Mouse (Mus musculus) kidney, postnatal 0 days (tissue): Measurements from ENCODE around the gene Gm10837. TPM values are rescaled to one million over a fixed set of nuclear protein-coding genes. Genes with fewer than 3 reads are reported as not detected.

Source experiments
- ATAC-seq: fragments of 200-750 bp; cut with Nextera tagmentation; replicated peaks from 2 replicates; pipeline ENCODE4 v1.8.0; 2017; ENCODE audit warnings: low read depth, moderate number of reproducible peaks, moderate TSS enrichment, moderate library complexity; ENCODE audit not compliant: low FRiP score
- DNase-seq: peaks from one replicate; pipeline ENCODE4 v3.0.0-alpha.2; 2016; ENCODE audit warnings: low spot score
- H3K27ac ChIP-seq: fragments of 300-500 bp; sonication (generic); 2 replicates; pipeline ENCODE4 v1.5.1; 2014; ENCODE audit warnings: mild to moderate bottlenecking
- H3K27me3 ChIP-seq: fragments of 300-500 bp; sonication (generic); 2 replicates; pipeline ENCODE4 v1.6.1; 2014; ENCODE audit warnings: low read length, mixed read lengths; ENCODE audit not compliant: insufficient read depth
- H3K36me3 ChIP-seq: fragments of 300-500 bp; sonication (generic); 2 replicates; pipeline ENCODE4 v1.6.1; 2014; ENCODE audit warnings: low read length, mixed read lengths; ENCODE audit not compliant: insufficient read depth
- H3K4me1 ChIP-seq: fragments of 300-500 bp; sonication (generic); replicated peaks from 2 replicates; pipeline ENCODE4 v1.6.1; 2014; ENCODE audit warnings: antibody characterized with exemption, low read length, mixed read lengths; ENCODE audit not compliant: insufficient read depth
- H3K4me2 ChIP-seq: fragments of 300-500 bp; sonication (generic); 2 replicates; pipeline ENCODE4 v1.6.1; 2014; ENCODE audit warnings: mild to moderate bottlenecking, low read length, moderate library complexity, mixed read lengths
- H3K4me3 ChIP-seq: fragments of 300-500 bp; sonication (generic); replicated peaks from 2 replicates; pipeline ENCODE4 v1.5.1; 2014; ENCODE audit warnings: low read depth, low read length
- H3K9ac ChIP-seq: fragments of 300-500 bp; sonication (generic); 2 replicates; pipeline ENCODE4 v1.6.1; 2014; ENCODE audit warnings: low read depth, low read length
- H3K9me3 ChIP-seq: fragments of 300-500 bp; sonication (generic); replicated peaks from 2 replicates; pipeline ENCODE4 v1.6.1; 2016; ENCODE audit warnings: low read length, inconsistent platforms, mixed read lengths
- CTCF ChIP-seq: IDR thresholded peaks from 2 replicates; pipeline ENCODE4 v1.5.1; 2016; ENCODE audit warnings: antibody characterized with exemption, low read depth, mild to moderate bottlenecking, moderate library complexity
- WGBS: fragments of 180-500 bp; shearing (Covaris S2); extraction: QIAGEN DNeasy Blood & Tissue Kit; methylation state at CpG from one replicate; pipeline ENCODE4 v1.1.7; 2014; 5-methylcytosine and 5-hydroxymethylcytosine counted together
- polyA plus RNA-seq: library from polyadenylated mRNA; unstranded; fragments of >200 nt; fragmentation: Nextera tagmentation; extraction: Ambion mirVana; gene quantifications from 2 replicates; pipeline ENCODE4 v1.2.1, GENCODE M21; 2015

The Gm10837 gene
- polyA plus RNA-seq, 1 experiment from 2014 or later = not detected

GRCm38 (mm10) chr14:122489686-122490414 lies 536 bp upstream of the Gm10837 start:
- ATAC-seq (no peak), DNase-seq (peak; percentile 36)
- no peak overlapping the region for H3K9ac ChIP-seq
- no peak overlapping the region for H3K27ac ChIP-seq
- H3K4me1 ChIP-seq = peaks cover 4% of the 10 kb centered on the region; the same call in 1 of the 2 replicates
- H3K36me3 ChIP-seq = no peaks in the 10 kb centered on the region
- H3K4me2 ChIP-seq = no peak overlapping the region
- TF ChIP-seq CTCF = no peak
- peaks cover 52% of the 10 kb centered on the region for H3K27me3 ChIP-seq
- 3% methylated on average over 12 of the region's 12 CpGs for WGBS
- H3K9me3 ChIP-seq = no peaks in the 10 kb centered on the region
- no peak overlapping the region for H3K4me3 ChIP-seq

GRCm38 (mm10) chr14:122491521-122491920 lies 1.1 kb downstream of the Gm10837 start:
- 74% methylated on average over 6 of the region's 6 CpGs for WGBS
- Histone ChIP-seq H3K36me3 (no peaks in the 10 kb centered on the region), H3K27ac (no peak overlapping the region), H3K4me3 (no peak overlapping the region), H3K9ac (no peak overlapping the region), H3K27me3 (peaks cover 48% of the 10 kb centered on the region), H3K4me1 (peaks cover 4% of the 10 kb centered on the region; the same call in 1 of the 2 replicates), H3K9me3 (no peaks in the 10 kb centered on the region), H3K4me2 (no peak overlapping the region)
- no peak for TF ChIP-seq CTCF
- ATAC-seq (no peak), DNase-seq (no peak)

- no peak for ATAC-seq
- Histone ChIP-seq H3K36me3 (no peaks in the 10 kb centered on the region), H3K27me3 (peaks cover 44% of the 10 kb centered on the region), H3K4me2 (no peak overlapping the region), H3K27ac (no peak overlapping the region), H3K4me3 (no peak overlapping the region), H3K4me1 (peaks cover 4% of the 10 kb centered on the region; the same call in 1 of the 2 replicates), H3K9me3 (no peaks in the 10 kb centered on the region), H3K9ac (no peak overlapping the region)
- WGBS = 71% methylated on average over 1 of the region's 1 CpGs
- no peak for TF ChIP-seq CTCF
- no peak for DNase-seq
These were observed 1.6 kb downstream of the Gm10837 start for GRCm38 (mm10) chr14:122492015-122492414.

- H3K4me1 ChIP-seq = no peaks in the 10 kb centered on the region
- H3K27ac ChIP-seq = no peak overlapping the region
- H3K27me3 ChIP-seq = no peaks in the 10 kb centered on the region
- ATAC-seq (no peak), DNase-seq (no peak)
- no peaks in the 10 kb centered on the region for H3K9me3 ChIP-seq
- no peak overlapping the region for H3K4me3 ChIP-seq
- H3K4me2 ChIP-seq = no peak overlapping the region
- peak; percentile 63 for TF ChIP-seq CTCF
- H3K36me3 ChIP-seq = no peaks in the 10 kb centered on the region
- no peak overlapping the region for H3K9ac ChIP-seq
- WGBS = 14% methylated on average over 2 of the region's 2 CpGs
These were observed 18.7 kb downstream of the Gm10837 start for GRCm38 (mm10) chr14:122509058-122509457.

- no peaks in the 10 kb centered on the region for H3K27me3 ChIP-seq
- no peak overlapping the region for H3K4me2 ChIP-seq
- ATAC-seq (no peak; the same call in 1 of the 2 replicates), DNase-seq (no peak)
- H3K36me3 ChIP-seq = no peaks in the 10 kb centered on the region
- H3K9ac ChIP-seq = no peak overlapping the region
- TF ChIP-seq CTCF = no peak
- no peaks in the 10 kb centered on the region for H3K9me3 ChIP-seq
- no peak overlapping the region for H3K4me3 ChIP-seq
- 46% methylated on average over 3 of the region's 3 CpGs for WGBS
- no peaks in the 10 kb centered on the region for H3K4me1 ChIP-seq
- H3K27ac ChIP-seq = no peak overlapping the region
These were observed 21.1 kb downstream of the Gm10837 start for GRCm38 (mm10) chr14:122511519-122511918.

- ATAC-seq = no peak
- H3K4me3 ChIP-seq = no peak overlapping the region
- WGBS = 34% methylated on average over 1 of the region's 1 CpGs
- H3K27me3 ChIP-seq = no peaks in the 10 kb centered on the region
- H3K9ac ChIP-seq = no peak overlapping the region
- DNase-seq = no peak
- no peak overlapping the region for H3K4me2 ChIP-seq
- no peak for TF ChIP-seq CTCF
- no peaks in the 10 kb centered on the region for H3K4me1 ChIP-seq
- H3K27ac ChIP-seq = no peak overlapping the region
- H3K9me3 ChIP-seq = no peaks in the 10 kb centered on the region
- no peaks in the 10 kb centered on the region for H3K36me3 ChIP-seq
These were observed 23.2 kb downstream of the Gm10837 start for GRCm38 (mm10) chr14:122513511-122514036.
